Mouse (Mus musculus) 3T3-L1 (cell line): ENCODE measurements around the gene Ctsa.
A peak's percentile ranks its signal among the peaks of the same experiment; 100 is the strongest.

Source experiments
- DNase-seq: peaks from one replicate; pipeline ENCODE4 v3.0.0-alpha.2; 2015; ENCODE audit warnings: low read depth, low spot score

Gene Ctsa

GRCm38 (mm10) chr2:164832748-164833301 lies at the start of gene Ctsa:
Gene Ctsa, plus strand, starts transcription at chr2:164832873.
- peak; percentile 90 for DNase-seq

DNA sequence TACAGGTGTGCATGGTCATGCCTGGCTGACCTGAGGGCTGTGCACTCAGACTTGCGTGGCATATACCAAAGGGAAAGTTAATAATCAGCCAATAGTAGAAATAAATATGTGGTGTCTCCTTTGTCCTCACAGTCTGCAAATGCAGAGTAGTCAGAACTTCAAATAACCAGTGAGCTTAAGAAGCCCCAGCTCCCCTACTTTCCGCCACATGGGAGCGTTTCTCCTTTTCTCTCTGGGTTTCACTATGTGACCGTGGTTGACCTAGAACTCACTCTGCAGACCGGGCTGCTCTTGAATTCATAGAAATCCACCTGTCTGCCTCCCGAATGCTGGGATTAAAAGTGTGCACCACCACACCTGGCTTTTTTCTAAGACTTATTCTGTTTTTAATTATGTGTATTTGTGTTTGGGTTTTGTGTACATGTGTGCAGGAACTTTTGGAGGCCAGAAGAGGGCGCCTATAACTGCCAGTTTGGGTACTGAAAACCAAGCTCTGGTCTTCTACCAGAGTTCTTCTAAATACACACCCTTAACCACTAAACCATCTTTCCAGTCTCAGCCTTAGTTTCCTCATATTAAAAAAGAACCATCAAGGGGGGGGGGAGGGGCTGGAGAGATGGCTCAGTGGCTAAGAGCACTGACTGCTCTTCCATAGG lies 48.6 kb upstream of the Ctsa start:
- peak; percentile 71 for DNase-seq

- DNase-seq: no peak
Measured at GRCm38 (mm10) chr2:164784869-164785420, 47.7 kb upstream of the Ctsa start.

GRCm38 (mm10) chr2:164785481-164786387 lies 46.9 kb upstream of the Ctsa start, which contains the start of gene Snx21:
Gene Snx21, plus strand, starts transcription at chr2:164785823.
- peak; percentile 85 for DNase-seq

DNA sequence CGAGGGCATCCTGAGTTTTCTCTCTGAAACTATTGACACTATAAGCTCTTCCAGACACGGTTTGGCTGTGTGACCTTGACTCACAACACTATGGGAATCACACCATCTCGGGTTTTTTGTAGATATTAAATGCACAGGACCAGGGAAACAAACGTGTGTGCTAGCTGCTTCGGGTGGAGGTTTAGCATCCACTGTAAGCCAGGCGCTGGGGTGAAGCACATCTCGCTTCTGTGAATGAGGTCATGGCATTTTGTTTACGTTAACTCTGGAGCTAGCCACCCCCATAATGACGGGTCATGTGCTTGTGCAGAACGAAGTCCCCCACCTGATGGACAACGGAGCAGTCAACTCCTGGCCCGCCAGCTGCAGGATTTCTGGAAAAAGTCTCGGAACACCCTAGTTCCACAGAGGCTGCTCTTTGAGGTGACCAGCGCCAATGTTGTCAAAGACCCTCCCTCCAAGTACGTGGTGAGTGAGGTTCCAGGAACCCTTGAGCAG lies 46.2 kb upstream of the Ctsa start:
- DNase-seq: peak; percentile 68

DNA sequence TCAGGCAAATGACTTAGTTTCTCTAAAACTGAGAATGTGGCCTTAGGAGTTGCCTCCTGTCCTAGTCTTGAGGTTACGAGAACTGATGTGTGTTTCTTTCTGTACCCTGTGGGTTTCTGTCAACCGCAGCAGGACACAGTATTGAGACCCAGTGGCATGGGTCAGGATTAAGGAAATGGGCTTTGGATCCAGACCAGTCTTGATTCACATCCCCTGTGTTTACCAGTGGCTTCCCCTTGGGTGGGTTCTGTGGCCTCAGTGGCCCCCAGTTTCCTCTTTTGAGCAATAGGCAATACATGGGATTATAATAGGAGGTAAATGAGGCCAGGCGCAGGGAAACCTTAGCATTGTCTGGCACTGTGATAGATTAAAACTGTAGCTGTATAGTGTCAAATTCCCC lies 45.6 kb upstream of the Ctsa start:
- no peak for DNase-seq

DNA sequence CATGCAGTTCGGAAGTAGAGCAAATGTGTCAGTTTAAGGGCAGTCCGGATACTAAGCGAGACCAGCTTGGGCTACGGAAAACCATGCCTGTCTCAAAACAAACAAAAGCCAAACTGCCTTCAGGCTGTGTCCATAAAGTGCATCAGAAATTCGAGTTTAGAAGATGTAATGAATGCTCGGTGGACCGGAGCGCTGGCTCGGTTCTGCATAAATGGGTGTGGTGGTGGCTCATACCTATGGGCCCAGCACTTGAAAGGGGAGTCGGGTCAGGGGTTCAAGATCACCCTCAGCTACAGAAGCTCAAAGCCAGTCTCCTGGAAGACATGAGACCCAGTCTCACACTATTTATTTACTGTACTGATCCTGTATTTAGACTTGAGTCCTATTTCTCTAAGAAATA lies 44.9 kb upstream of the Ctsa start:
- DNase-seq: no peak

GRCm38 (mm10) chr2:164788411-164788810 lies 44.3 kb upstream of the Ctsa start:
- DNase-seq: no peak

GRCm38 (mm10) chr2:164790451-164790850 lies 42.2 kb upstream of the Ctsa start:
- DNase-seq: peak; percentile 47

- DNase-seq: no peak
Measured at GRCm38 (mm10) chr2:164791841-164792261, 40.8 kb upstream of the Ctsa start.

DNA sequence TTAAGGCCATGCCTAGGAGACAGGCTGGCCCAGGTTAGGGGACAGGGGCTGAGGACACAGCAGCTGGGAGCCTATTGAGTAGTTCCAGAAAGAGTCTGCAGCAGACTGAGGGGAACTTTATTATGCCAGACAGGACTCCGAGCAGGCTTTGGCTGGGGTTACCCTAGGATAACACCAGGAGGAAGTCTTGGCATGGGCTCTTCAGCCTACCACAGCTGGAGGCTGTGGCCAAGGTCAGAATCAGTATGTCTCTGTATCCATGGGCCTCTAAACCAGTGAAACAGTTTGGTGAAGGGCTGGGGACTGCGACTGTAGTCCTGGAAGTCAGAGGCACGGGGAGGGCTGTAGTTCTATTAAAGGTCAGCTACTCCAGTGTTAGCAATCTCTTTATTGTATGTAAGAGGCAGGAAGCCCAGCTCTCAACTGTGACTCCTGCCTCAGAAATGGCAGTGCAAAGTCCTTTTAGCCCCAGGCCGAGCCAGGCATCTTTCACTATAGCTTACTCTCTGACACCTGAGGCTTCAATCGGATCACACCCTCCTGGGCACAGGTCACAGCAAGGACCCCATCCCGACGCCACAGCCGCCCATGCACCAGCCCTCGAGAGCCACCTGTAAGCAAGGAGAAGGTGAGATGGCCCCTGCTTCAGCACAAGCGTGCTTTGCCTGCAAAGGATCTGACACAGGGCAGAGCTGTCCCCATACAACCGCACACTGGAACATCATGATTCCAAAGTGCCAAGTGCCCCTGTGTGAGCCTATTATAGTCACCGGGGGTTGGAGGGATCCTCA lies 40.1 kb upstream of the Ctsa start:
- no peak for DNase-seq

DNA sequence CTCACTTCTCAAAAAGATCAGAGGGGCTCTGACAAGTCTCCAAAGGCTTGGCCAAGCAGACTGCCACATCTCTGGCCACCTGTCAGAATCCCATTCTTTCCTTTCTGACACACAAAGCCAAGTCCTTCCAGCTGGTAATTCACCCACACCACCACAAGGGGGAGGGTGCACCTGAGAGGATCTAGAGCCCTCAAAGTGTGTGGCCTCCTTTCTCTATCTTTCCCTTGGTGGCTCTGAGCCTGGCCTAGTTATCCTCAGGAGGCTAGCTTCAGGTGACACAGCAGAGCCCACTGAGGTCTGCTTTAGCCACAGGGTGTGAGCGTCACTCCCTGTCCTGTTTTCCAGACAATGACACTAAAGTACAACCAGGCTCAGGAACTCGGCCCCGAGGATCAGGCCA lies 39.4 kb upstream of the Ctsa start:
- DNase-seq: peak; percentile 86

DNA sequence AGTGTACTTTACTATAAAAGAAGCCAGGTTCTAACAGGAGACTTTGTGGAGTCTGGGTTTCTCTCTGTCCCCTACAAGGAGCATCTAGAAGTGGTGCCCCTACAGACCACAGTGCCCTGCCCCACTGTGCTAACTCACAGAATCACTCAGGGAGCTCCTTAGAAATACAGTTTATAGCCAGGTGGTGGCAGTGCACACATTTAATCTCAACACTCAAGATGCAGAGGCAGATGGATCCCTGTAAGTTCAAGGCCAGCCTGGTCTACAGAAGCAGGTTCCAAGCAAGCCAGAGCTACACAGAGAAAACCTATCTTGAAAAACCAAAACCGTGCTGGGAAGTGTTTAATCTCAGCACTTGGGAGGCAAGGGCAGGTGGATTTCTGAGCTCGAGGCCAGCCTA lies 38.9 kb upstream of the Ctsa start:
- peak; percentile 67 for DNase-seq

DNA sequence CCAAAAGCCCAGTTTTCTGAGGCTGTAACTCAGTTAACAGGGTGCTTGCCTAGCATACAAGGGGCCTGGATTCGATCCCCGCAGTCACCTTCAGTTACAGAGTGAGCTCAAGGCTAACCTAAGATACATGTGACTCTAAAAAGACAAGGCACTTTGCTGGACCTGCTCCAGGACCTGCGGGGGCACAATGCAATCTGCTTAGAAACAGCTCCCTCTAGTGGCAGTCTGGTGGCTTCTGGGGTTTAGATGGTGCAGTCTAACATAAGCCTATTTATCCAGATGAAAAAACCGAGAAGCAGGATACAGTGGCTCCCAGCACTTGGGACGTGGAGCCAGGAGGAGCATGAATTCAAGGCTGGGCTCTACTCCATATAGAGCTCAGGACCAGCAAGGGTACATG lies 38.4 kb upstream of the Ctsa start:
- peak; percentile 97 for DNase-seq

DNA sequence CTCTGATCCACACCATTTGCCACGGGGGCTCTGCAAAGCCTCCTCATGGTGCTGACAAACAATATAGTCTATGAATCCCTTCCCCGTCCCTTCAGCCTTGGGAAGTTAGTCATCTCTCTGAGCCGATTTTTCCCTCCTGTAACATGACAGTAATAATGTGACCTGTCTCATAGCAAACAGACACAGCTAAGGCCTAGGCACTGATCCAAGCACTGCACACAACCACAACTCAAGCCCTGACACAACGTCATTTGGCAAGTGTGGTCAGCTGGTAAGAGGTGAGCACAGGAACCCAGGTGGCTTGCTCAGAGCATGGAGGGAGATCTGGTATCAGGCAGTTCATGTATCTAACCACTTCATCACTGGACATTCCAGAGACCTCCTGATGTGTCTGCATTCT lies 36.8 kb upstream of the Ctsa start:
- no peak for DNase-seq

DNA sequence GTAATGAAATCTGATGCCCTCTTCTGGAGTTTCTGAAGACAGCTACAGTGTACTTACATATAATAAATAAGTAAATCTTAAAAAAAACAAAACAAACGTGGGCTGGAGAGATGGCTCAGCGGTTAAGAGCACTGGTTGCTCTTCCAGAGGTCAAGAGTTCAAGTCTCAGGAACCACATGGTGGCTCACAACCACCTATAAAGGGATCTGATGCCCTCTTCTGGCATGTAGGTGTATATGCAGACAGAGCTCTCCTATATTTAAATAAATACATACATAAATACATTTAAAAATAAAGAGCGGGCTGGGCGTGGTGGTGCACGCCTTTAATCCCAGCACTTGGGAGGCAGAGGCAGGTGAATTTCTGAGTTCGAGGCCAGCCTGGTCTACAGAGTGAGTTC lies 34.1 kb upstream of the Ctsa start:
- peak; percentile 74 for DNase-seq

GRCm38 (mm10) chr2:164800252-164801004 lies 32.2 kb upstream of the Ctsa start:
- DNase-seq: no peak

DNA sequence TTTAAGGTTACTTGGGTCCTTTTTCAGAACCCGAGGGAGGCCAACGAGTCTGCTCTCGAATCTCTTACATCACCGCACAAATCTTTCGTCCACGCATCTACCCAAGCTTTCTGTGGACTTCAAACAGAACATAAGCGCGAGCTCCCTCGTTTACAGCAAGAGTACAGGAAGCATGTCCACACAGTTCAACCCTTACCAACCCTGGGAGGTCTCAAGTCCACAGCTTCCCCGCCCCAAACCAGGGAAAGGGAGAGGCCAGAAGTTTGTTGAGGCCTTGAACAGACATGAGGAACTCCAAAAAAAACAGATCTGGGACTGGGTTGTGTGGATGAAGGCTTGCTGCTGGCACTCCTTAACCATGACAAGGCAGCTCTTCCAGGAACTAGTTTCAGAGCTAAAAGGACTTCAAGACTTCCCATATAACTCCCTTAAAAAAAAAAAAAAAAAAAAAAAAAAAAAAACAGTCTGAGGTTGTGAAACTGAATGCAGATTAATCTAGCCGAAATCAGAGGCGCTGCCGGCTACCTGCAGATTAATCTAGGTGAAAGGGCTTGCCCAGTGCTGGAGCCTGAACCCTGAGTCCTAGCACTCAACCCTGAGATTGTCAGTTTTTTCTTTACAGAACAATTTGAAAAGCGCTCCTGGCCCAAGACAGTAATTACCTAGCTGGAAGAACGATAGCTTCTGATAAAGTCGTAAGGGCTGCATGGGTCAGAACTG lies 29.3 kb upstream of the Ctsa start:
- DNase-seq: no peak

- peak; percentile 38 for DNase-seq
Measured at GRCm38 (mm10) chr2:164803921-164804313, 28.8 kb upstream of the Ctsa start.
